Mouse (Mus musculus) lung, embryonic 14.5 days (tissue): ENCODE measurements at regions not wholly inside any gene's neighbourhood (a gene's known extent, or its start where the extent isn't known, plus 50 kb on each side); places are given as distances from the start of the nearest gene placed in this dataset.
A peak's percentile ranks its signal among the peaks of the same experiment; 100 is the strongest.

Source experiments
- ATAC-seq: fragments of 200-750 bp; cut with Nextera tagmentation; 2 replicates; pipeline ENCODE4 v1.8.0; 2017; ENCODE audit warnings: mild to moderate bottlenecking, moderate TSS enrichment, moderate library complexity; ENCODE audit not compliant: insufficient read depth
- DNase-seq: peaks from one replicate; pipeline ENCODE4 v3.0.0-alpha.2; 2015
- H3K27ac ChIP-seq: fragments of 300-500 bp; sonication (generic); 2 replicates; pipeline ENCODE4 v1.5.1; 2014; ENCODE audit warnings: low read depth, mild to moderate bottlenecking, moderate library complexity
- H3K27me3 ChIP-seq: fragments of 300-500 bp; sonication (generic); 2 replicates; pipeline ENCODE4 v1.6.1; 2014; ENCODE audit warnings: low read length, control low read depth; ENCODE audit not compliant: insufficient read depth
- H3K36me3 ChIP-seq: fragments of 300-500 bp; sonication (generic); 2 replicates; pipeline ENCODE4 v1.6.1; 2014; ENCODE audit warnings: control low read depth; ENCODE audit not compliant: insufficient read depth
- H3K4me1 ChIP-seq: fragments of 300-500 bp; sonication (generic); 2 replicates; pipeline ENCODE4 v1.6.1; 2014; ENCODE audit warnings: antibody characterized with exemption, control low read depth; ENCODE audit not compliant: insufficient read depth
- H3K4me2 ChIP-seq: fragments of 300-500 bp; sonication (generic); 2 replicates; pipeline ENCODE4 v1.6.1; 2014; ENCODE audit warnings: mild to moderate bottlenecking
- H3K4me3 ChIP-seq: fragments of 300-500 bp; sonication (generic); 2 replicates; pipeline ENCODE4 v1.5.1; 2014; ENCODE audit warnings: low read depth, low read length
- H3K9ac ChIP-seq: fragments of 300-500 bp; sonication (generic); 2 replicates; pipeline ENCODE4 v1.6.1; 2014
- H3K9me3 ChIP-seq: fragments of 300-500 bp; sonication (generic); 2 replicates; pipeline ENCODE4 v1.6.1; 2016; ENCODE audit warnings: low read depth, low read length, control low read depth
- CTCF ChIP-seq: IDR thresholded peaks from 2 replicates; pipeline ENCODE4 v1.5.1; 2016; ENCODE audit warnings: antibody characterized with exemption, low read depth
- WGBS: fragments of 180-500 bp; shearing (Covaris S2); extraction: QIAGEN DNeasy Blood & Tissue Kit; methylation state at CpG from one replicate; pipeline ENCODE4 v1.1.7; 2014; 5-methylcytosine and 5-hydroxymethylcytosine counted together

DNA sequence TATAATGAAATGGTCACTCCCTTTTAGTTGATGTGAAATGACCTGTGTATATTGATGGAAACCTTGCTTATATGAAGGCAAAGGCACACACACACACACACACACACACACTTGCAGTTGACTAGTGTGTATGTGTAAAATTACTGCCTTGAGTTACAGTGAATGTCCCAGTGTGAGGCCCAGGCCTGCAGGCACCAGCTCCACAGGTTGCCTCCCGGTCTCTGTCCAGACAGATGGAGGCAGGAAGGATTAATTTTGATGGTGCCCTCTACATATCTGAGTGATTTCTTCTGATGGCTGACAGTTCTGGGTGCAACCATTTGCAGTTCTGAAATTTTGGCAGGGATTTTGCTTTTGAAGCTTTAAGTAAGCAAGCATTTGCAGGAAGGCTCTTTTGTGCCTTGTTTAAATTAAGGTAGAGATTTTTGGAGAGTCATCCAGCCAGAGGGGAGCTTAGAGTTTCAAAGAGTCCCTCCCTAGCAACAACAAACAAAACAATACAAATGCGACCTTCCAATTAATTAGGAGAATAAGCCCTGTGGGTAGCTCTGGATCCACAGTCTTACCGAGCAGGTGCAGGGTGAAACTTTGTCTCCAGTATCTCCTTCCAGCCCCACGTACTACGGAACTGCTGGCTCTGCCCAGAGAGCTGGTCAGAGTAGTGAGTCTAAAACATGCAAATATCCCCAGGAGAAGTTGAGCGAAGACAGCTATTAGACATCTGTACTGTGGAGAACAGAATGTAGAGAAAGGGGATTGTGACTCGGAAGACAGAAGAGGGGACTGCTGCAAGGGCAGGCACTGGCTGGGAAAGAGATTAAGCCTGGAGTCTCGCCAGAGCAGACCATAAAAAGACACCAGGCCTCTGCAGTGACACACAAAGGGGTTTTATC, 87.5 kb upstream of the Tut7 start:
- no peaks in the 10 kb centered on the region for H3K4me1 ChIP-seq
- no peak overlapping the region for H3K4me2 ChIP-seq
- TF ChIP-seq CTCF: no peak
- no peak overlapping the region for H3K27ac ChIP-seq
- no peak overlapping the region for H3K4me3 ChIP-seq
- H3K9ac ChIP-seq: no peak overlapping the region
- ATAC-seq: no peak
- no peaks in the 10 kb centered on the region for H3K27me3 ChIP-seq
- no peaks in the 10 kb centered on the region; the same call in 1 of the 2 replicates for H3K9me3 ChIP-seq
- DNase-seq: peak; percentile 30
- no peaks in the 10 kb centered on the region for H3K36me3 ChIP-seq
- 48% methylated on average over 8 of the region's 8 CpGs for WGBS

DNA sequence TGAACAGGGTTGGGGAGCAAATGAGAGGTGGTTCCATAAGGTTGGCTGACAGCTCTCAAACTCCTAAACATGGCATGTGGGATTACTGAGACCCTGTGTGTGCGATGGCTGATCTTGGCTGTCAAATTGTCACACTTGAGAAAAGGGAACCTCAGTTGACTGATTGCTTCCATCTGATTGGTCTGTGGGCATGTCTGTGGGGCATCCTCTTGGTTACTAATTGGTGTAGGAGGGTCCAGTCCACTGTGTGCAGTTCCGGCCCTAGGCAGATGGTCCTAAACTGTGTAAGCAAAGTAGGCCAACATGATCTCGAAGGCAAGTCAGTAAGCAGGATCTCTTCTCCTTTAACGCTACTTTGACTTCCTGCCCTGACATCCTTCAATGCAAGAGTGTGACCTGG, 86.5 kb upstream of the Tut7 start:
- no peaks in the 10 kb centered on the region for H3K4me1 ChIP-seq
- TF ChIP-seq CTCF: no peak
- no peak overlapping the region for H3K27ac ChIP-seq
- H3K4me3 ChIP-seq: no peak overlapping the region
- H3K9me3 ChIP-seq: no peaks in the 10 kb centered on the region; the same call in 1 of the 2 replicates
- WGBS: 73% methylated on average over 4 of the region's 4 CpGs
- ATAC-seq (no peak), DNase-seq (no peak)
- H3K27me3 ChIP-seq: no peaks in the 10 kb centered on the region
- no peaks in the 10 kb centered on the region for H3K36me3 ChIP-seq
- H3K4me2 ChIP-seq: no peak overlapping the region
- H3K9ac ChIP-seq: no peak overlapping the region

DNA sequence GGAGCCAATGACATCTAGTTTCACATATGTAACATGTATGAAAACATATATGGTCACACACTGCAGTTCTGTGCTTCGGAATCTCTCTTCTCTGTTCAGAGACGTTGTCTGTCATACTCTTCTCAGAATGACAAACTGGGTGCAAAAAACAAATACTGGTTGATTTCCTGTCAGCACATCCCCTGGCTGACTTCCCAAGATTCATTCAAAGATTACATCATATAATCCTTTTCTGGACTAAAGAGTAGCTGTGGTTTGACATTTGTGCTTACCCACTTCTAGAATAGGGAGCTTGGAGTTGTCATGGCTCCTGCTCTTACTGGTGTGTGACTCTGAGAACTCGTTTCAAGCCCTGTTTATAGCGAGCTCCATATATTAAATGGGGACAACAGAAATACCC, 85.8 kb upstream of the Tut7 start:
- peak; percentile 61 for DNase-seq
- 60% methylated on average over 4 of the region's 4 CpGs for WGBS
- no peak for ATAC-seq

DNA sequence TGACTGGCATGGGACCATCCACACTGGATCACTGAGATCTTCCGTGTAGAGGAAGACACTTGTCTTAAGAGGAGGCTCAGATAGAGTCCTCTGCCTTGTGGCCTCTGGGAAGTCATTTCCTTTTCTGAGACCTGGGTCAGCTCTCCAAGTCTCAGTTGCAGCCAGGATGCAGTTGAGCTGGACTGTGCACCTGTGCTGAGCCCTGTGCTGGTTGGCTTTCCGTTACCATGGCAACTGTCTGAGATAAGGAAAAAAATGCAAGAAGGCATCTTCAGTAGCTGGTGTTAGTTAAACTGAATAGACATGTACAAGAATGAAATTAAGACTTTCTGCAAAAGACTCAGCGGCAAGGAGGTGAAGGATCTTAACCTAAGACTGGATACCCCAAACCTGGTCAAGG, 82.5 kb upstream of the Tut7 start:
- no peaks in the 10 kb centered on the region for H3K4me1 ChIP-seq
- H3K36me3 ChIP-seq: no peaks in the 10 kb centered on the region
- no peak for ATAC-seq
- 76% methylated on average over 3 of the region's 3 CpGs for WGBS
- no peak for DNase-seq
- no peak overlapping the region for H3K9ac ChIP-seq
- no peak for TF ChIP-seq CTCF
- no peak overlapping the region for H3K4me2 ChIP-seq
- no peaks in the 10 kb centered on the region for H3K27me3 ChIP-seq
- no peaks in the 10 kb centered on the region; the same call in 1 of the 2 replicates for H3K9me3 ChIP-seq
- H3K27ac ChIP-seq: no peak overlapping the region
- no peak overlapping the region for H3K4me3 ChIP-seq

More for the DNA sequence above, 85.8 kb upstream of the Tut7 start:
- no peaks in the 10 kb centered on the region; the same call in 1 of the 2 replicates for H3K9me3 ChIP-seq
- no peak overlapping the region for H3K4me3 ChIP-seq
- H3K36me3 ChIP-seq: no peaks in the 10 kb centered on the region
- no peak overlapping the region for H3K9ac ChIP-seq
- H3K27ac ChIP-seq: no peak overlapping the region
- no peaks in the 10 kb centered on the region for H3K4me1 ChIP-seq
- TF ChIP-seq CTCF: no peak
- no peaks in the 10 kb centered on the region for H3K27me3 ChIP-seq
- no peak overlapping the region for H3K4me2 ChIP-seq

DNA sequence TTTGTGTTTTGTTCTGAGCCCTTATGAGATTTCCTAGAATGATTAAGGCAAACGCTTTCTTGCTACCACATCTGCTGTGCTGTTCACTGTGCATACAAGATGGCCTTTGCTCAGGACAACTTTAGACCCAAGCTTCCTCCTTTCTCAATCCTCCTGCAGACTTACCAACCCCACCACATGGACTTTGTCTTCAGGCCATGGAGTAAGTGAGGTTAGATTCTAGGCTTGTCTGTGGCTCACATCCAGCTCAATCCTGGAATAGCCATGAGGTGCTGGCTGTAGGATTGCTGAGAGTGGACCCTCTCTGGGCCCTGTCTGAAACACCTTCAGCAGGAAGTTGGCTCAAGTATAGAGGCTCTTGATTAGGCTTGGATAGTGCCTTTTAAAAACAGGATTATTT, 81.5 kb upstream of the Tut7 start:
- no peak overlapping the region for H3K4me2 ChIP-seq
- ATAC-seq (no peak), DNase-seq (no peak)
- 69% methylated on average over 1 of the region's 1 CpGs for WGBS
- H3K9ac ChIP-seq: no peak overlapping the region
- no peak for TF ChIP-seq CTCF
- no peak overlapping the region for H3K4me3 ChIP-seq
- no peaks in the 10 kb centered on the region; the same call in 1 of the 2 replicates for H3K9me3 ChIP-seq
- no peaks in the 10 kb centered on the region for H3K36me3 ChIP-seq
- H3K27me3 ChIP-seq: no peaks in the 10 kb centered on the region
- no peaks in the 10 kb centered on the region for H3K4me1 ChIP-seq
- H3K27ac ChIP-seq: no peak overlapping the region

DNA sequence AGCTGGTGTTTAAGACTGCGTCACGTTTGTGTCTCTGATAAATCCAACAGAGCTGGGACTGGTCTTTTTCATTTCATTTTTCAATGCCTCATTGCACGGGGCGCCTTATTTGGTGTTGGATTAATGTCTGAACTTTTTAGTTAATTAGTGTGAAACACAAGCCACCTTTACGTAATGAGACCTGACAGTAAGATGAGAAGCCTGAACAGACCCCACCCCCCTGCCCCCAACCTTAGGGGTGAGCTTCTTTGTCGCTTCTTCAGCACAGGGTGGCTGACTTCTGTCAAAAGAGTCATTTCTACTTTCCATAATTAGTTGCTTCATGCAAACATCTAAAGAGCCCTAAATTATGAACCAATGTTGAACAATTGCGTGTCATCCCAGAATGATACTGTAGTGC, 76.6 kb upstream of the Tut7 start:
- Histone ChIP-seq H3K4me2 (no peak overlapping the region), H3K4me3 (no peak overlapping the region), H3K27me3 (no peaks in the 10 kb centered on the region), H3K4me1 (no peaks in the 10 kb centered on the region), H3K27ac (no peak overlapping the region), H3K36me3 (no peaks in the 10 kb centered on the region), H3K9me3 (no peaks in the 10 kb centered on the region), H3K9ac (no peak overlapping the region)
- no peak for TF ChIP-seq CTCF
- 68% methylated on average over 7 of the region's 7 CpGs for WGBS
- ATAC-seq (no peak), DNase-seq (no peak)

DNA sequence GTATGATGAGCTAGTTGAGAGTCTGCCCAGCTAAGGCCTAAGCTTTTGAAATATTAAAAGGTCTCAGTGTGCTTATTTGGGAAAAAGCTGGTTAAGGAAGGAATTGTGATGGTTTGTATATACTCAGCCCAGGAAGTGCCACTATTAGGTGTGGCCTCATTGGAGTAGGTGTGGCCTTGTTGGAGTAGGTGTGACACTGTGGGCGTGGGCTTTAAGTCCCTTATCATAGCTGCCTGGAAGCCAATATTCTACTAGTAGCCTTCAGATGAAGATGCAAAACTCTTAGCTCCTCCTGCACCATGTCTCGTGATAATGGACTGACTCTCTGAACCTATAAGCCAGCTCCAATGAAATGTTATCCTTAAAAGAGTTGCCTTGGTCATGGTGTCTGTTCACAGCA, 72.8 kb upstream of the Tut7 start:
- no peaks in the 10 kb centered on the region for H3K36me3 ChIP-seq
- TF ChIP-seq CTCF: no peak
- no peaks in the 10 kb centered on the region for H3K9me3 ChIP-seq
- no peak overlapping the region for H3K27ac ChIP-seq
- H3K27me3 ChIP-seq: no peaks in the 10 kb centered on the region
- DNase-seq: no peak
- H3K9ac ChIP-seq: no peak overlapping the region
- no peak overlapping the region for H3K4me2 ChIP-seq
- no peaks in the 10 kb centered on the region for H3K4me1 ChIP-seq
- no peak for ATAC-seq
- 79% methylated on average over 2 of the region's 2 CpGs for WGBS
- no peak overlapping the region for H3K4me3 ChIP-seq
